Mouse (Mus musculus) right cerebral cortex, postnatal 36 days (tissue): ENCODE results near the gene Bmi1.

ENCODE experiments used
- DNase-seq, 2 experiments: peaks; one replicate each; pipeline ENCODE4 v3.0.0; 2022; ENCODE audit warnings: low spot score in 2 of 2, mixed read lengths in 1 of 2

The Bmi1 gene

DNA sequence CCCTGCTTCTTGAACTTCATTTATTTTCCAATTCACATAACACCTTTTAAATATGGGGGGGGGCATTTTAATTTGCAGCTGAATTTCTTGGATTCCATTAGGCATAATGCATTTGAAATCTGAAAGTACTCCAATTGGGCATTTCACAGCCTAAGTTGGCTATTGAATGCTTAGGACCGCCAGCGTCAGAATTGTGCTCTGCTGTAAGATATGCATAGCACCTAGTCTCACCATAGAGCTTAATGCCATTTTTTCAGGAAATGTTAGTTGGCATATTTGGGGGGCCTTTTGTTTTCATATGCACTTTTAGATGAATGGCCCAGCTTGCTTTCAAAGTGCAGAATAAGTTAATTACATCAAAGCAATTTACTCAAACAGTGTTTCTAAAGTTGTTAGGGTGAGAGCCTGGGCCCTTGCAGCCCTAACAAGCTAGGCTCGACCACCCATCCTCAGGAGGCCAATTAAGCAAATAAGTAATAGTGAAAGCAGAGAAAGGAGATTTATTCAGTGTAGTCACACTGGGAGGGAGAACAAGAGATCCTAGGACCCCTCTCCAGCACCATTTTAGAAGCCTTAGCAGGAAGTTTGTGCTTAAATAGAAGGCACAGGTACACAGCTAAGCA is 45.5 kb downstream of the Bmi1 start:
- DNase-seq: no peak

DNA sequence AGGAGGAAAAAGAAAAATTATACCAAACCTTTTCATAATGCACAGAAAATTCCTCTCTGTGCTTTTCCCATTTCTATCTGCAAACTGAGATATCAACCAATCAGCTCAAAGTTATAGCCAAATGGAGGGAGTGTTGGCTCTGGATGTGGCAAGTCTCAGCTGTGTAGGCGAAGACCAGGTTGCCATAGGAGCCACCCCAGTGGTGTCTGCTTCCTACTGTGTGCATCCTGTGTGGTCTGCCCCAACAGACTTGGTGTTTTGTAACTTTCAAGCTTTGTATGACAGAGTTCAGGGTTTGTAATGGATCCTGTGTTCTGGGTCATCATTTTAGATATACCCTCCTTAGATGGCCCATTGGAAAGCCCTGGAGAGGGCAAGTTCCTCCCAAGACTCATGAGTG is 47.6 kb downstream of the Bmi1 start:
- no peak for DNase-seq

DNA sequence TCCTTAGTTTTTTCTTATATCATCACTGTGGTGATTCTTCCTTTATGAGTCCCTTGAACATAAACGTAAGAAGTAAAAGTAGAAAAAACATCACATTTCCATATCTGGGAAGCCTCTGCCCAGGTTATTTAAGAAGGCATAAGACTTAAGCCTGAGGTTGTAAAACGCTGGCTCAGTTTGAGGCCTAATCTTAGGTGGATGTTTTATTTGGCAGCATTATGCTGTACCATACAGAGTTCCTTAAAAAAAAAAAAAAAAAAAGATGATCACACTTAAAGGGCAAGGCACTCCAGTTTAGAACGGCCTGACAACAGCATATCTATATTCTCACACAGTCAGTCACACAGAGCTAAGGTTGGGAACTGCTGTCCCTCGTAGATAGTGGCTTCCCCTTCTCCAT is 49.1 kb downstream of the Bmi1 start:
- no peak for DNase-seq

DNA sequence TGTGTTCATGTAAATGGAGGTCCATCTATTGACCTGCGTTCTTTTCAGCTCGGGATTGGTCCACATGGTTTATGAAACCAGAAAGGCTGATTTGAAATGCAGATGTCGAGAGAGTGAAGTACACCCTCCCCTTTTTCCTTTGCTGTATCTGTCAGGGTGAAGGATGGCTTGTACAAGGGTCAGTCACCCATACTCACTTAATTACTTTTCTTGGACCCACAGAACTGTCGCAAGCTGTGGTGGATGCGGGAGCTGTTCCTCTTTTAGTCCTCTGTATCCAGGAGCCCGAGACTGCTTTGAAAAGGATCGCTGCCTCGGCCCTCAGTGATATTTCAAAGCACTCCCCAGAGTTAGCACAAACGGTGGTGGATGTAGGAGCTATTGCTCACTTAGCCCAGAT is 54.9 kb downstream of the Bmi1 start:
- DNase-seq: no peak

DNA sequence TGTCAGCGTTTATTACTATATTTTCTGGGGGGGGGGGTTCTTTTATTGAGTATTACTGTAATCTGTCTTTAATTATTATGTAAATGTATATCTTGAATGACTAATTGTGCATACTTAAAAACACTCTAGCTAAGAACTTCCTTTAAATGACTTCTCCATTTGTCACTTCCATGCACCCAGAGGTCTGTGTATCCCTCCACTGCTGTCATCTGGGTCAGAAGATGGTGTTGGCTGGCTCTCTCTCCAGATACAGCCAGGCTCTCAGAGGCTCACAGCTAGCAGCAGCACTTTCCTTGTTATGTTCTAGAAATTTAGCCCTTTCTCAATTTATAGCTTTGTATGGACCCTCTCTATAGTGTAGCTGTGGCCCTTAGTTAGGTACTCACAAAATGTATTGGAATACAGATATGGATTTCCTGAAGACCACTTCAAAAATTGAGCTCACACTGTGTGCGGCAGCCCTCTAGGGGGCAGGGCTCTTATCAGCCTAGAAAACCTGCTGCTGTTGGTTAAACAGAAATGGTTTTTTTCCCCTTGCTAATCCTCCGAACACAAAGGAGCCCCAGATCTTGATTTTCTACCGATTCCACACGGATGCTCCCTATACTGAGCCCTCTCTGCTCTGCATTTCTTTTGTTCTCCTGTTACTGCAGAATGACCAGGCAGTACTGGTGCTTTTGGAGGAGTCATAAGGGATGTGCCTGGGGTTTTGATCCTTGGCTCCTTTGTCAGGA is 57.7 kb downstream of the Bmi1 start:
- DNase-seq: no peak
